Mouse (Mus musculus) thymus, adult 2 months (tissue): ENCODE measurements around the gene Fam71f2.

Source experiments
- CTCF ChIP-seq: fragments of 200-500 bp; IDR thresholded peaks from 2 replicates; pipeline ENCODE4 v1.5.1; 2012; ENCODE audit warnings: mild to moderate bottlenecking, control low read depth, low read length, moderate library complexity, borderline replicate concordance; ENCODE audit not compliant: control insufficient read depth, poor library complexity, insufficient read depth; ENCODE audit errors: extremely low read depth
- POLR2A ChIP-seq: fragments of 200-500 bp; IDR thresholded peaks from 2 replicates; pipeline ENCODE4 v1.6.1; 2012; ENCODE audit warnings: mild to moderate bottlenecking, low read length, control low read depth, moderate library complexity; ENCODE audit not compliant: control insufficient read depth, poor library complexity, insufficient read depth; ENCODE audit errors: extremely low read depth

DNA sequence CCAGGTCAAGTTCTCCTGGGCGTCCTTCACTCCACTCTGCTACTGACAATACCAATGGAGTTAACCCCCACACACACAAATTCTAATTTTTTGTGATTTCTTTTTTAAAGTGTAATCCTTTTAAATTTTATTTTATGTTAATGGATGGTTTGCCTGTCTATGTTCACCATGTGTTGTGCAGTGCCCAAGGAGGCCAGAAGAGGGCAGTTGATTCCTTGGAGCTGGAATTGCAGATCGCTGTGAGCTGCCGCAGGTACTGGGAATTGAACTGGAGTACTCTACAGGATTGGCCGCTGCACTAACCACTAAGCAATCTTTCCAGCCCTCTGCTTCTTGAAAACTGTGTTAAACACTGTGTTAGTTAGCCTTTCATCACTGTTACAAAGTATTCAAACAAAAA is 26.1 kb downstream of the Fam71f2 start:
- TF ChIP-seq CTCF (no peak), POLR2A (no peak)
